Mouse (Mus musculus): ENCODE measurements around the gene Capza2.

Gene Capza2

DNA sequence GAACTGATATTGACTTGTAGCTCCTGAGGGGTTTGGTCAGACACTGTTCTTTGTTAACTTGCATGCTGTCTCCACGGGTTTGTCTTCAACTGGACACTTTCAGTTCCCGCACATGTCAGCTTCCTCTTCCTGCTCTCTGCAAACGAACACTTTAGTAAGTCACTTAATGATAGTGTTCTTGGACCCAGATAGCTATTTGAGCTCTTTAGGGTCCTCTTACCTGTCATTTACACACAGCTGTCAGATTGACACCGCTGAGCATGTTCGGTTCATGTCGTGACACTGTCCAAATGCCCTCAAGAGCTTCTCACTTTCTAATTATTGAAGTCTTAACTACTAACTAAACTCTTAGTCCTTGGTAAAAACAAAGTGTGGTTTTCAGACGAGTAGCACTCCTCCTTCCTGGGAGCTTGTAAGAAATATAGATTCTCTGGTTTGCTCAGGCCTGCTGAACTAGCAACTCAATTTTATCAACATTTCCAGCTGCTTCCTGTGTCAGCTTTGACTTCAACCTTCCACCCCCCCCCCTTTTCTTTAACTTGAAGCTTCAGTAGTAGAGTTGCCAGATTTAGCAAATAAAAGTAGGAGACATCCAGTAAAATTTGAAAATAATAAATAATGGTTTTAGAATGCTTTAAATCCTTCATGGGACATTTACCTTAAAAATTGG, at the start of gene Capza2:
Gene Capza2, plus strand, starts transcription at position 620 of the 670 bp plus-strand sequence.
- DNase-seq = no peak

DNA sequence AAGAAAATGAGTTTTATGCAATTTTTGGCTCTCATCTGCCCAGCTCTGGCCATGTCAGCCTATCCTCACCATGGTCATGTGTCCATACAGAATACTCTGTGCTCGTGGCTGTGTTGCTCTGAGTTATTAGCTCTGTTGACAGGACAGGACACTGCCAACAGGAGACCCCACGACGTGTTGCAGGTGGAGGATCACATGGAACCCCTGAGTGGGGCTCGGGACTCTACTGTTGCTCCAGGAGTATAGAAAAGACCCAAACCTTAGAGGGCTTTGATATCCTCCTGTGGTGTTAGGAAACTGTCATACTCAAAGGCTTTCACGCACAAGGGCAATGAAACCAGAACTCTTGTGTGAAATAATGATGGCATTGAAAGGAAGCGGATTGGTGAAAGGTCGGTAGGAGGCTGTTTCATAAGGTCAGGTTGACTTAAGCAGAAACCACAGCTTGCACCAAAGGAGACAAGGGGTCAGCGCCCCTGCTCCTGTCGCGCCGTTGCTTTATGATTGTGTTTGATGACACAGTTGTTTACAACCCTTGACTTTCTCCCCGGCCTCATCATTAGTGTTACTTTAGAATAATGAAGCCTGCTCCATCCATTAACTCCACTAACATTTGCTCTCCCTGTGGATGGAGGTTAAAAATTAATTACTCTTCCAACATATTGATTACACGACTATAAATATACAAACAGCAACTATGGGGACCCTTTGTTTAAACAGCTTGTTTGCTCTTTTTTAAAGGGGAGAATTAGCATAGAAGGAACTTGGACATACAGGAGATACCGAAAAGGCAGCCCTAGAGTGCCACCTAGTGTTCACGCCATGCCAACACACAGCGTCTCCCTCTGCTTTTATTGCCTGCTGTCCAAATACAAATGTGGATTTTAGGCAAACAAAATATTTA, 46.7 kb upstream of the Capza2 start:
- DNase-seq = peak; percentile 46

- DNase-seq = no peak
Observed at GRCm38 (mm10) chr6:17589953-17590627, 45.9 kb upstream of the Capza2 start.

DNA sequence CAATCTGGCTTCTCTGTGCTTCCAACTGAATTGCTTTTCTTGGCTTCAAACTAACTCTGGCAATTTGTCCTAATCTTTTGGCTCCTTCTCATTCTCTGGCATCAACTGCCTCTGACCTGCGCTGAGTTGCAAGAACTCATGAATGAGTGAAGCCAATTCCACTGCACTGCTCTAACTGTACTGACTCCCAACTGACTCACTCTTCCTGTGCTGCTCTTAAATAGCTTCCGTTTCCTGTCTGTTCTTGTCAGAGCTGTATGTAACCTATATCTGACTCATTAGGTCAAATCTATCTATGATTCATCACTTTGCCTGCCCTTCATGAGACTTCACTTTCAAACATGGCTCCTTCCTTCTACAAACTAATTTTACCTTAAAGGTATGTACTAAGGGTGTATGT, 42.1 kb upstream of the Capza2 start:
- no peak for DNase-seq

GRCm38 (mm10) chr6:17595712-17596462, 40.1 kb upstream of the Capza2 start:
- no peak for DNase-seq

GRCm38 (mm10) chr6:17599373-17599772, 36.7 kb upstream of the Capza2 start:
- DNase-seq = no peak

- DNase-seq = no peak
Observed at GRCm38 (mm10) chr6:17601526-17601925, 34.5 kb upstream of the Capza2 start.

GRCm38 (mm10) chr6:17606915-17607314, 29.1 kb upstream of the Capza2 start:
- DNase-seq = no peak

DNA sequence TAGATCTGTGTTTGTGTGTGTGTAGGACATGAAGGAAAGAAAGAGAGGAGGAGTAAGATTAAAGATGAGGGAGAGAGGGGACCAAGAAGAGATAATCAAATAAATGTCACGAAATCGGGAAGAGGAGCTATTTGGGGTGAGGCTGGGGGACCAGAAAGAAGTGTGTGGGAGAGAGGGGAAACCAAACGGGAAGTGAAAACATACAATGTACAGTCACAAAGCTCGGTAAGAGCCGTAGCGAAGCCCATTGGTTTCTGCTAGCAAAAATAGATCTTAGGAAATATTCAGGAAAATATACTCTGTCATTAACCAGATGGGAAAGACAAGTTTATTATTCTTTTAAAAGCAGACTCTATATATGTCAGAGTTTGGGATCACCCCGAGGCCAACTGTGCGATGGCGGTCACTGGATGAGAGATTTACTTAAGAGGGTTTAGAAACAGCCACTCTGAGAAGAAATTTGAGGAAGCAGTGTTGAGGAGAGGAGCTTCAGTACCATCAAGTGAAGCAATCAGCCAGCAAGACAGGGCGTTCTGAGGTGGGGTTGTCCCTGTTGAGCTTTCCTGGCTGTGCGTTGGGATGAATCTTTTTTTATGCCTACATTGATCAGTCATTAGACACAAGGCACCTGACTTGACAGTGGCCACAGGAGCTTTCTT, 24.6 kb upstream of the Capza2 start:
- DNase-seq = no peak

- no peak for DNase-seq
Observed at GRCm38 (mm10) chr6:17612652-17613051, 23.4 kb upstream of the Capza2 start.

- no peak for DNase-seq
Observed at GRCm38 (mm10) chr6:17620823-17621222, 15.2 kb upstream of the Capza2 start.

- no peak for DNase-seq
Observed at GRCm38 (mm10) chr6:17621436-17621835, 14.6 kb upstream of the Capza2 start.

- no peak for DNase-seq
Observed at GRCm38 (mm10) chr6:17628701-17629455, 7.2 kb upstream of the Capza2 start.

GRCm38 (mm10) chr6:17629756-17630155, 6.3 kb upstream of the Capza2 start:
- no peak for DNase-seq

DNA sequence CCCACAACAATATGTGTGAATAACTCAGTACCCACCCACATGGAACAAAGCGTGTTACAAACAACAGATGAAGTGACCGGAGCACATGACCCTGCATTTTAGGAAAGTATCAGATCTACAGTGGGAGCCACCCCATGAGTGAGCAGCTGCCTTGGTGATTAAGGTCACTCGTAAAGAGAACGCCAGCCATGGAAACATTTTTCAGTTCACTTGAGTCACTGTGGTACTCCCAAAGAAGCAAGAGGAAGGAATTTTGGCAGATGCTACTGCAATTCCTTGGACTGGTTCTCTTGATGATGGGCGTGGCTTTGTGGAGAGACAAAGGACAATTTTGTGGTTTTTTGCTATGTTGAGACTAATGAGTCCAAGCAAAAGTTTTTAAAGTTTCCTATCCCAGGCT, 4.4 kb upstream of the Capza2 start:
- DNase-seq = no peak

- DNase-seq = no peak
Observed at GRCm38 (mm10) chr6:17633819-17634218, 2.2 kb upstream of the Capza2 start.

GRCm38 (mm10) chr6:17634992-17635391, 1.0 kb upstream of the Capza2 start:
- no peak for DNase-seq

DNA sequence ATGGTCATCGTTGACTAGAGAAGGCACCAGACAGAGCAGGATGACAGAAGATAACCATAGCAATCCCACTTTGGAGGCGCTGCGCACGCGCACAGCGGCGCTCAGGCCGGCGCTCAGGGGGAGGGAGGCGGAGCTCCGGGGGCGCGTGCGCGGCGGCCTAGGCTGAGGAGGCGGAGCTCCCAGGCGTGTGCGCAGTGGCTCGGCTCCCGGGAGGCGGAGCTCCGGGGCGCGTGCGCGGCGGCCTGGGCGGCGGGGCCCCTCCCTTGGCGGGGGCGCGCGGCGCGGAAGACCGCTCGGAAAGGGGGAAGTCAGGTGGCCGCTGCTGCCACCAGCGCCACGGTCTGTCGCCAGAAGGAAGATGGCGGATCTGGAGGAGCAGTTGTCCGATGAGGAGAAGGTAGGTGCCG, 733 bp downstream of the Capza2 start:
- DNase-seq = peak; percentile 97

DNA sequence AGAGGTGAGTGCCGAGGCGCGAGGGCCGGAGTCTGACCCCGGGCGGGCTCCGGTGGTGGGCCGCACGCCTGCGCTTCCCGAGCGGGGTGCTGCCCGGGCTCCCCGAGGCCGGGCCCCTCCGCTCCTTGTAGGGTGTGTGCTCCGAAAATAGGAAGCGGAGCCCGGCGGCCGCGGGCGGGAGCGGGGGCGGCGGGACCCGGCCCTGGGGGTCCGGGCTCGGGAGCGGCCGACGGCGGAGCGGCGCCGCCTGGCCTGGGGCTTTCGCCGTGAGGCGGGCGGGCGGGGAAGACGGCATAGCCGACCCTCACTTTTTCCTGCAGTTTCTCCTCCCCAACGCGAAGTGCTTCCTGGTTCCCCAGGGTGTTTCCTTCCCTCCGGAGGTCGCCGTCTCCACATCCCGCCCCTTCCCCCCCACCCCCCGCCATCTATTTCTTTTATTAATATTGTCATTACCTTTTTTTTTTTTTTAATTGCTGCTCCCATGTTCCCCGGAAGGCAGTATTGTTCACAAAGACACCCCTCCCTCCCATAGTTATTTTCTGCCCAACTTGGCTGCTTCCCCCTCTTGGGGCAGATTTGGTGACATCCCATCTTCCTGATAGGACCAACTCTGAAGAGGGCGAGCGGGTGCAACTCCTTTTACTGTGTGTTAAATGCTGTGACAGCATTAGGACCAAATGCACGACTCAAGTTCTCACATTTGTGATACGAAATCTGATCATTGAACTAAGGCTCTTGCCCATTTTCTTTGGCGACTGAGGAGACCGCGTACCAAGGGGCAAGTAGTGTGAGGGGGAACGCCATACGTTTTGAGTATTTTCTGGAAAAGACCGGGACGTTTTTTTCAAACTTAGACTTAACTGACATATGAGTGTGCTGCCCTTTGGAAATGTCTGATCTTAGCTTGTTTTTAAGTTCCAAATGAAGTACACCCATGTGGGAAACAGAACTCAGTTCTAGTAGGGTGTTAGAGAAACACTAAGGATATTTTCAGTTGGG, 1.5 kb downstream of the Capza2 start:
- peak; percentile 37 for DNase-seq

DNA sequence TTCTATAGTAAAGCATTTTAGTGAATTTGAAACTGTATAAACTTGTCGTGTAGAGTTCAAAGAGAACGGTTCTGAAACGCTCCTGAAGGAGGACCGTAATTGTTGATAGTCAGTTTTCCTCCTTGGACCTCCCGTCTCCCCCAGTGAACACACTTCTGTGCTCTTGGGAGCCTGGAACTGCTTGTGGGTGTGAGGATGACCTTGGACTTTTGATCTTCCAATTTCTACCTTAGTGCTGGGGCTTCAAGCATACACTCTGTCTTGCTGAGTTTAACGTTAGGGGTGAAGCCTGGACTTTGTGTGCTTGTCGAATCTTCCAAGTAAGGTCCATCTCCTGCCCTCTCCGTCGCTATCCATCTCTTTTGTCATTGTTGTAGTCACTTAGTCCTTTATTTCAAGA, 4.0 kb downstream of the Capza2 start:
- no peak for DNase-seq
